Mouse (Mus musculus) embryo, embryonic 10.5 days (tissue): ENCODE measurements at regions not wholly inside any gene's neighbourhood (a gene's known extent, or its start where the extent isn't known, plus 50 kb on each side); places are given as distances from the start of the nearest gene placed in this dataset.

Experiments used
- DNase-seq: peaks from one replicate; pipeline ENCODE4 v3.0.0-alpha.2; 2015; ENCODE audit warnings: low spot score

GRCm38 (mm10) chr9:47438976-47439375 is 91.0 kb upstream of the Cadm1 start:
- no peak for DNase-seq

- DNase-seq = peak; percentile 34
Measured at GRCm38 (mm10) chr9:47439506-47439905, 90.5 kb upstream of the Cadm1 start.

- DNase-seq = peak; percentile 45
Measured at GRCm38 (mm10) chr9:47440128-47440527, 89.8 kb upstream of the Cadm1 start.

GRCm38 (mm10) chr9:47441155-47441554 is 88.8 kb upstream of the Cadm1 start:
- DNase-seq = no peak

- no peak for DNase-seq
Measured at GRCm38 (mm10) chr9:47444168-47444567, 85.8 kb upstream of the Cadm1 start.

- no peak for DNase-seq
Measured at GRCm38 (mm10) chr9:47444752-47445151, 85.2 kb upstream of the Cadm1 start.

- no peak for DNase-seq
Measured at GRCm38 (mm10) chr9:47445332-47445731, 84.6 kb upstream of the Cadm1 start.

- no peak for DNase-seq
Measured at GRCm38 (mm10) chr9:47452752-47453151, 77.2 kb upstream of the Cadm1 start.

- DNase-seq = no peak
Measured at GRCm38 (mm10) chr9:47458721-47459418, 71.1 kb upstream of the Cadm1 start.

- DNase-seq = no peak
Measured at GRCm38 (mm10) chr9:47459461-47460049, 70.4 kb upstream of the Cadm1 start.

- no peak for DNase-seq
Measured at GRCm38 (mm10) chr9:47460241-47460640, 69.7 kb upstream of the Cadm1 start.

- DNase-seq = no peak
Measured at GRCm38 (mm10) chr9:47461915-47462314, 68.1 kb upstream of the Cadm1 start.

GRCm38 (mm10) chr9:47466767-47467166 is 63.2 kb upstream of the Cadm1 start:
- DNase-seq = no peak

- DNase-seq = peak; percentile 13
Measured at GRCm38 (mm10) chr9:47467815-47468214, 62.2 kb upstream of the Cadm1 start.

GRCm38 (mm10) chr9:47469576-47469975 is 60.4 kb upstream of the Cadm1 start:
- no peak for DNase-seq

- no peak for DNase-seq
Measured at GRCm38 (mm10) chr9:47470741-47471140, 59.2 kb upstream of the Cadm1 start.

- DNase-seq = peak; percentile 14
Measured at GRCm38 (mm10) chr9:47471767-47472420, 58.1 kb upstream of the Cadm1 start.

GRCm38 (mm10) chr9:47473776-47474365 is 56.1 kb upstream of the Cadm1 start:
- no peak for DNase-seq

GRCm38 (mm10) chr9:47474776-47475175 is 55.2 kb upstream of the Cadm1 start:
- DNase-seq = no peak

GRCm38 (mm10) chr9:47477889-47478288 is 52.1 kb upstream of the Cadm1 start:
- DNase-seq = no peak
